Mouse (Mus musculus) natural killer cell, adult 2 months (primary cell): Measurements from ENCODE around the gene Ndel1.

Source experiments
- DNase-seq, 2 experiments: peaks; one replicate each; pipeline ENCODE4 v3.0.0; 2022; ENCODE audit warnings: low spot score in 2 of 2

The Ndel1 gene

DNA sequence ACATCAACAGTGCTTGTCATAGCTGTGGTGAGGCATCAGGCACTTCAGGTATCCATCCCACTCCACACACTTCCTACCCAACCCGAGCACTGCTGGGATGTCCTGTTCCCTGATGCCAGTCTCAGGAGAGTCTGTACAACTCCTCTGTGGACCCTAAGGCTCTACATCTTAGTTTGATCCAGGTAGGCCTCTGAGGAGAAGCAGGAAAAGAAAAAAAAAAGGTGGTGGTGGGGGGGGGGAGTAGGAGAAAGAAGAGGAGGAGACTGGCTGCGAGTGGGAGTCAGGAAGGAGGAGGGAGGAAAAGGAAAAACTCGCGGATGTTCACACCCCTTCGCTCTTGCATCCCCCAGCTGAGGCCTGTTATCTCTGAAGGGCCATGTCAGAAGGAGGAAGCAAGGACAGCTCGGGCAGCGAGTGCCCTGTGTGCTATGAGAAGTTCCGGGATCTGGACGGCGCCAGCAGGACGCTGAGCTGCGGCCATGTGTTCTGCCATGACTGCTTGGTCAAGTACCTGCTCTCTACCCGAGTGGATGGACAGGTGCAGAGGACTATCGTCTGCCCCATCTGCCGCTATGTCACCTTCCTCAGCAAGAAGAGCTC lies 20.7 kb upstream of the Ndel1 start:
- no peak for DNase-seq

DNA sequence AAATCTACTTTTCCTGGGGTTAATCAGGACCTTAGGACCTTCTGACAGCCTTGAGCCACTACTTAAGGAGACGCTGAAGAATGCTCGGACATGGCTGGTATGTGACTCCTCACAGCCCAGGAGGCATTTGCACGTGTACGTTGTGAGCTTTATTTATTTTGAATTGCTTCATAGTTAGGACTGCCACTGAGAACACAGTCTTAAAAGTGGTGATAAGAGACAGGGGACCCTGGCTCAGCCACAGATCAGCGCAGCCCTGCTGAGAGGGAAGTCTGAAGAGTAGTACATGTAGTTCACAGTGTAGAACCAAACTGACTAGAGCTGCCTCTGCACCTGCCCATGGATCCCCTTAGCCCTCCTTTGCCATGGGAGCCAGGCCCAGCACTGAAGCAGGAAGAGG lies 20.2 kb upstream of the Ndel1 start:
- DNase-seq: no peak

DNA sequence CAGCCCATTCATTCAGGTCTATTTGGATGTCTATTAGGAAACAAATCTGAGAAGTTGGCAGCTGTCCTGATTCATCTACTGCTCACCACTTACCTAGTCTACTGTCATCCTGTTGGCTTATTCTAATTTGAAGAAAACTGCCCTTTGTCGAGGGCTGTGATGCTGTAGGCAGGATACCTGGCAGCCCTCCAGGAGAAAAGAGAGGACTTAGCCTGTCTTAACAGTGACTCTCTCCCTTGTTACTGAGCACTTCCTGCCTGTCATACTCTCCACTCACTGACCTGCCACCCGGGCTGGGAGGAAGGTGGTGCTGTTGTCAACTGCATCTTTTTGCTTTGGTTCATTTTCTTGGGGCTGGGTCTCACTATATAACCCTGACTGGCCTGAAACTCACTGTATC lies 19.0 kb upstream of the Ndel1 start:
- no peak for DNase-seq

DNA sequence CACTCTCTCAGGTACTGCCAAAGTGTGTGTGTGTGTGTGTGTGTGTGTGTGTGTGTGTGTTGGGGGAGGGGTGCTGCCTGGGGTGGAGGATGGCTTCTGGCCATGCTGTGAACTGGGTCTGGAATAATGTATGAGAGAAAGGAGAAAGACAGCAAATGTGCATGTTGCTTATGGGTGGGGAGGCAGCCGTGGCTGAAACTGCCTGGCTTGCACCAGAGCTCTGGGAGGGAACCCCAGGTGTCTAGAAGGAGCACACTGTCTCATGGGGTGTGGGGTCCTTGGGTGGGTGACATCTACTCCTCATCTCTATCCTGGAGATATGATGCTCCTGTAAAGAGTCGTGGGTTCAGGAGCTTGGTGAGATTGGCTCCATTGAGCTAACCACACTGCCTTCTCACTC lies 17.0 kb upstream of the Ndel1 start:
- no peak for DNase-seq

DNA sequence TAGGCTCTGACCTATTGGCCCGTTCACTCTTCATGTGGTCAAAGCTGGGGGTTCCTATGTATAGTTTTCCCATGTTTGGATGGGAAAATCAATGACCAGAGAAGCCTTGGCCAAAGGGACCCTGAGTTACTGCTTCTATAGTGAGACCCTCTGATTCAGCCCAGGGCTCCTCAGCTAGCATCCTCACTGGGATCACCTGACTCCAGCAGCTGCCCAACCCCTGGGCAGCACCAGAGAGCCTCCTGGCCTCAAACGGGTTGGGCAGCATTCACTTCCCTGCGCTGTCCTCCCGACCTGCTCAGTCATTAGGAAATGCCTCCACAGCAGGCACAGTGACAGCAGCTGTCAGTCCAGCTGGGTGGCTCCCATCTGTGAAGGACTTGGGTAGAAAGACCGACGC lies 16.6 kb upstream of the Ndel1 start, which contains the start of gene Rnf222:
TSS of gene Rnf222 (plus strand) at position 301 of the 400 bp plus-strand sequence.
- no peak for DNase-seq

DNA sequence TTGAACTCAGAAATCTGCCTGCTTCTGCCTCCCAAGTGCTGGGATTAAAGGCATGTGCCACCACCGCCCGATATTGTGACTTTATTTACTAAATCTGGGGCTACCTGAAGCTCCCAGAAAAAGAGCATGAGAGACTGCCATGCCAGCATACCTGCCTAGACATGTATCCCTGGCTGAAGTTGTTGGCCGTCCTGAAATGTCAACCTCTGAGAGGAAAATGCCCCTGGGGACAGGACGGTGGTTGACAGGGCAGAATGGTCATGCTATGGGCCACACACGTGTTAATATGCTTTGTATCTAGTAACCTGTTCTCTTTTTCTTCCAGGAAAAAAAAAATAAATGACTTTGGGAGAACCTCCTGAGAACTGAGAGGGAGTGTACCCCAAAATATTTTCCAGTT lies 14.4 kb upstream of the Ndel1 start:
- DNase-seq: no peak

DNA sequence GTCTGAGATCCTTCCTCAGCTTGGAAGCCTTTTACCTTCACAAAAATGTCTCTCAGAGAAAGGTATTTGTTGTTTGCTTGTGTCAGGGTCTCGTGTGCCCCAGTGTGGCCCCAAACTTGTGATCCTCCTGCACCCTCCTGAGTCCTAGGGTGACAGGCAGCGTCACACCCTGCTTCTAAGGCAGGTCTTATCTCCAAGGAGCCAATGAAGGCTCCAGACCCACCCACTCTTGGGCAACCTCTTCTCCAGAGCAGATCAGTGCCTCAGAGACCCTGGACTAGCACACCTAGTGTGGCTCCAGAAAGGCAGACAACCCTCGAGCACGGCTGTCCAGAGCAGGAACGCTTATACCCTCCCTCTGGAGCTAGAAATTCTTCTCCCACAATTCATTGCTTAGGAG lies 12.7 kb upstream of the Ndel1 start:
- no peak for DNase-seq

DNA sequence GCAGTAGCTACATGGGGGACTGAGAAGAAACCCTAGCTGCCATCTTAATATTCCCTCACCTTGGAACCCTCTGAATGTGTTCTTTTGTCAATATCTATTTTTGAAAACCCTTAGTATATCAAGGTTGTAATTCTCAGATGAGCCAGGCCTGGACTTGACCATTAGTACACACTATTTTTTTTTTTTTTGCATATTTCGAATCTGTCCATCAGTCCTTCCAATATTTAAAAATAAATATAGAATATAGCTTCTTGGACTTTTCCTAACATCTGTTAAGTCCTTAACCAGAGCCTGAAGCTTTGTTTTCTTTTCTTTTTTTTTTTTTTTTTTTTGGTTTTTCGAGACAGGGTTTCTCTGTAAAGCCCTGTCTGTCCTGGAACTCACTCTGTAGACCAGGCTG lies 12.2 kb upstream of the Ndel1 start:
- no peak for DNase-seq

DNA sequence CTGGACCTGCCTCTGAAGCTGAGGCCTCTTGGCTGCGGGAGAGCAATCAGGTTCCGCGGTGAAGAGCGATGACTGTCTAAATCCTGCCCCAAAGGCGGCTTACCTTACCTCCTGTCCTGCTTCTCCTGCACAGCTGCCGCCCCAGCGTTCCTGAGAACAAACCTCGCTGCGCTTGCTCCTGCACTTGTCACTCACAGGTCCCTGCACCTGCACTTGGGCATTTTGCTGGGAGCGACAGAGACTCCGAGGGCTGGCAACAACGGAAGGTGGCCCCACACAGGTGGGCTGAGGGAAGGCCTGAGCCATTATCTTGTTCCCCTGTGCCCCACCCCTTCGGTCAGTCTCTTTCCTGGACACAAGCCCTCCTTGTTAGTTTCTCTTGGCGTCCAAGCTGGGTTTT lies 10.4 kb upstream of the Ndel1 start:
- no peak for DNase-seq

DNA sequence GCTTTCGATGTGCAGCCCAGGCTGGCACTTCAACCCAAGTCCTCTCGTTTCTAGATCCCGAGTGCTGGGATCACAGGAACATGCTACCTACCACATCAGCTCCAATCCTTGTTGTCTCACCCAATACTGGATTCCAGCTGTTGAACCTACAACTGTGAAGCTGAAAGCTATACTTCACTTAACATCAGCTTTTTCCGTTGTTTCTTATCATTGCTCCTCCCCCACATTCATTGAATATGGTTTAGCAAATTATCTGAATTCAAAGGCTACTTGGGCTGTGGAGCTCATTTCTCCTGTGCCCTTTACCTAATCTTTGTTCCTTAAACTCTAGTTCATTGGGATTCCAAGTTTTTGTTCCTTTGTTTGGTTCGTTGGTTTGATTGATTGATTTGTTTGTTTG lies 7.2 kb upstream of the Ndel1 start:
- DNase-seq: no peak

DNA sequence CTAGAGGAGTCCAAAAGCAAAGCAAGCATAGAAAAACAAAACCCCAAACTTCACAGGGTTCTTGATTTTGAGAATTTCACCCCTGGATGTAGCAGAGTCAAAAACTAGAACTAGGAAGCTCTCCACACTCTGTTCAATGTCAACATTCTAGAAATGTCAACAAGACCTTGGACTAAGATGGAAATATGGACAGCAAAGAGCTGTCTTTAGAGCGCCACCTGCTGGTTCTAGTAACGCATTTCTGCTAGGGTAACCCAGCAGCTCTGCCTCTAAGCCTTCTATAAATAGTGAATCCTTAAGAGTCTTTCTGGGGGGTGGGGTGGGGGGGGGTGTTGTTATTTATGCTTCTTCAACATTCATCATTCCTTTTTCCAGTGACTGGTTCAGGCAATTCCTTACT lies 3.2 kb upstream of the Ndel1 start:
- DNase-seq: peak; percentile 54 to 66

DNA sequence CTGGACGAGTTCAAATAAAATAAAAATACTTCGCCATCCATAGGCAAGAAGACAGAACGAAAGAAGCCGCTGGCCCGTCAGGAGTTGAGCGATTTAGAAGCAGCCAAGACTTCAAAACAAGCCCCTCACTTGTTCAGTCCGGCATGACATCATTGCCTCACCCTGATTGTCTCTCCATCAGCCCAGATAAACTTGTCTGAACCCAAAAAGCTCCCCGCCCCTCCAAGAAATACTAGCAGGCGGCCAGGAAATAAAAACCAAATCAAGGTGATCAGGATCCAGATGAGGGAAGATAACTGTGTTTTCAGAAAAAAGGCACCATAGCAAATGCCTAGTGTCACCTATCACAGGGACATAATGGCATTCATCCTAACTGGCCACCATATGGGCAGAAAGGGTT lies 381 bp downstream of the Ndel1 start:
- no peak for DNase-seq

DNA sequence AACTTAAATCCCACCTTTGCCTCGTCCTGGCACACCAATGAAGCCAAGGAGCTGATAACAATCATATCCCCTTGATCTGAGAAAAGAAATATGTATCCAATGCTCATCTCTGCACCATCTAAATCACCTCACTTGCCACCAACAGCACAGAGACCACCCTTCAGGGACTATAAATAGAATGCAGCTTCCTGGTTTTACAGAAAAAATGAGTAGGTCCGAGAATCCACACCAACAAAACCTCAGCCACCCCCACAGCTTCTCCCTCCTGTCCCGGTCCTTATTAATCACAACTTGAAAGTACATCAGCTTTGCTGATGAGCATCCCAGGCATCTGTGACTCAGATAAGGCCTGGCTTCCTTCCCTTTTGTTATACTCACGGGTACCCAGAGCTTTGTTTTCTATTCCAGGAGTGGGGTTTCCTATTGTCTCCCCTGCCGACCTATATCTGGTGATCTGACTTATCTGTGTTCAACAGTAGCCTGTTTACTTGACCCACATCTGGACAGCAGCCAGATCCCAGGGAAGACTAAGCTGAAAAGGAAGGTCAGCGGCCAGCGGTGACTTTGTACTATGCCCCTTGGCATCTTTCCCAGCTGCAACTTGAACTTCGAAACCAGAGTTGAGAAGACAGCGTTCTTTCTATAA lies 7.0 kb downstream of the Ndel1 start:
- no peak for DNase-seq

DNA sequence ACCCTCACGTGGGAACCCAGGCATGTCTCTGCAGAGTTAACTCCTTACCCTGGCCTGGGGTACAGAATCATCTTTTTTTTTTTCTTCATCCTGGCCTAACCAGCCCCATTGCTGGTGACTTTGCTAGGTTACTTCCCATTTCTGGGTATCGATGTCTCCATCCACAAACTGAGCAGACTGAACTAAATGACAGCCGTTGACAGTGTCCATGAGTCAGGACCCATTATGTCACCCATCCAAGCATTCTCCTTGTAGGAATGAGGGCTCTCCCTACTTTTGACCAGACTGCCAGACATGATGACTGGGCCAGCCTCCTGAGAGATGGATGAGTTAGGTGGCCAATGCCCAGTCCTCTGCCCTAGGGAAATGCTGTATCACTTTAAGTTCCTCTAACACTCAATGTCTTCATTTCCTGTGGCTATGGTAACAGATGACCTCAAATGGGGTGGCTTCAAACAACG lies 8.0 kb downstream of the Ndel1 start:
- peak; percentile 43 to 55 for DNase-seq

DNA sequence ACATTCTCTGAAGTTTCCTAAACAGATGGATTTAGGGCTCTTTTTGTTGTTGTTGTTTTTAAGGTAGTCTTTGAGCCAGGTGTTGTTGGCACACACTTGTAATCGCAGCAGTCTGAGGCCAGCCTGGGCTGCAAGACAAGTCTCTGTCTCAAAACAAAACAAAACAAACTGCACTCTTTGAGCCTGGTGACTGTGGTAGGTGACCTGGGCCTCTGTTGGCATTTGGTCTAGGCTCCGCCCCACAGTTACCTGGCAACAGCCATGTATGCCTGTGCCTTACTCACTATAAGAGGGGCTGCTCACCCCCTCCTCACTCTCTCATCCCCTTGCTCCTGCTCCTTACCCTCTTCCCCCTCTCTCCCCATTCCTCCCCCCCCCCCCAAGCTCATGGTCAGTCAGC lies 9.4 kb downstream of the Ndel1 start:
- DNase-seq: no peak

DNA sequence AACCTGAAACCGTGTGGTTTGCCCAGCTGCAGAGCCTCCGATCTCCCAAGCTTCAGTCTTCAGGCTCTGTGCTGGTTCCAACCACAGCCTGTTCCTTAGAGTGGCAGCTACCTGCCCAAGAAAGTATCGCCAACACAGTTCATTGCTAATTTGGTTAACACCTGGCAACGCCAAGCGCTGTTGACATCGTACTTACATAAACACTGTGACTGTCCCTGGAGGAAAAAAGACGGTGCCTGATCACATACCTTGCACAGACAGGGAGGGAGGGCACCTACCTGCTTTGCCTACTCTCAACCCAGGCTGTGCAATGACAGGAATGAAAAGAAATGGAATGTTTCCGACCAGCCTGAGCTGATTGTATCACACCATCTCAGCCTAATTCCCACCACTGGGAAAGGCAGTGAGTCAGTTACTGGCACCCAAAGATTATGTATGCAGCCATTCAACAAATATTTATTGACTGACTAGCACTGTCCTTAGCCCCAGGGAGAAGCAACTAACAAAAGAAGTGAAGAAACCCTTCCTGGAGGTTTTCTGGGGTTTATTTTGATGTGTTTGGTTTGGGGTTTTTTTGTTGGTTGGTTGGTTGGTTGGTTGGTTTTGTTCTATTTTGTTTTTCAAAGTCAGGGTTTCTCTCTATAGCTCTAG lies 11.6 kb downstream of the Ndel1 start:
- DNase-seq: no peak

DNA sequence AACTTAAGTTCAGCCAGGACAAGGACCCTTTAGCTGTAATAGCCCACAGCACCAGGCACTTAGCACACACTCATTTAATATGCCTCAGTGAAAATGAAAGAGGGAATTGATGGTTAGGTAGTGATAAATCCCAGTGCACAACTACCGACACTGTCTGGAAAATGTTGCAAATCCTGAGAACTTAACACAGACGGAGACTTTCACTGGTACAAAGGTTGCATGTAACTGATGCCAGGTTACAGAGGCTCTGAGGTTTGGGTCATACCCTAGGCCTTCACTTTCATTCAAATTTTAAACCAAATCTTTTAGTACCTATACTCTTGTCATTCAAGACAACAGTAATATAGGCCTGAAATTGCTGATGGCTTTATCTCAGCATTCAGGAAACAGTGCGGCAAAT lies 14.3 kb downstream of the Ndel1 start:
- DNase-seq: no peak

DNA sequence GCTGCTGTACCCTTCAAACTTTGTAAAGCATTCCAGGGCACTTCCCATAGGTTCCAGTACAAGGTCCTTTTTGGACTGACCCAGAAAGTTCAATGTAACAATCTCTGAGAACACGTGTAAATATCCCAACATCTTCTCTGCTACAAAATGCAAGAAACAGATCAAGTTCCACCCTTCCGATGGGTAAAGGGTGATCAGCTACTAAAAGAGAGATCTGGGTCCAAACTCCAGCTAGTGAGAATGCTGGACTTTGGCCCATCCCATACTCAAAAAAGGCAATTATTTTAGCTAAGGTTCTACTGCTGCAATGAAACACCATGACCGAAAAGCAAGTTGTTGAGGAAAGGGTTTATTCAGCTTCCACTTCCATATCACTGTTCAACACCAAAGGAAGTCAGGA lies 17.0 kb downstream of the Ndel1 start:
- DNase-seq: no peak

DNA sequence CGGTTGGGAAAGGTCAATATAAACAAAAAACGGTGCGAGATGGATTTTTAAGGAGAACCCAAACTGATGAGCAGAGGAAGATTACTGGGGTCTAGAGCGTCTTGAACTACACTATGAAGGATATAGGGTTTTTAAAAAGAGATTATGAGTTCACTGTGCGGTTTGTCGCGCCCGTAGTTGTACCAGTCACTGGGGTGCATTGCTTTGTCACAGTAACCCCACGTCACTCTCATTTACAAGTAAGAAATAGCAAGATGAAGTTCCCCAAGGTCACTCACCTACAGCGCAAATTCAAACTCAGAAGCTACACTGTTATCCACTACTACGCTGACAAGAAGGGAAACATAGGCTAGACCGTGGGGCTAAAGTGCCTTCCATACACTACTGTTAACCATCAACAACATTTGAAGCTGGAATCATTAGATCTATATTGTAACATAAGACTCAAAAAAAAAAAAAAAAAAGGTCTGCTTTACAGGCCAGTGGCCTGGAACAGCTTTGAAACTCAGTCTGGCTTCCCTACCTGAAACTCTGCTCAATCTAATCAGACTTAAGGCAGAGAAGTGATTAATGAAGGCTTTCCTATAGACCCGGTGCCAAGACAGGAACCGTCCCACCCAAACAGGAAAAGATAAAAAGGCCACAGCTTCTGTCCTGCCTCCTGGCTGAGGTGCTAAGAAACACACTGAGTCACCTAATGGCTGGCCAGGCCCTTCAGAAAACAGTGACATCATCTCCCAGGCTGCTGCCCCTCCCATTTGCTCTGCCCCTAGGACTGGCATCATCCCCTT lies 17.9 kb downstream of the Ndel1 start:
- peak; percentile 72 to 85 for DNase-seq

DNA sequence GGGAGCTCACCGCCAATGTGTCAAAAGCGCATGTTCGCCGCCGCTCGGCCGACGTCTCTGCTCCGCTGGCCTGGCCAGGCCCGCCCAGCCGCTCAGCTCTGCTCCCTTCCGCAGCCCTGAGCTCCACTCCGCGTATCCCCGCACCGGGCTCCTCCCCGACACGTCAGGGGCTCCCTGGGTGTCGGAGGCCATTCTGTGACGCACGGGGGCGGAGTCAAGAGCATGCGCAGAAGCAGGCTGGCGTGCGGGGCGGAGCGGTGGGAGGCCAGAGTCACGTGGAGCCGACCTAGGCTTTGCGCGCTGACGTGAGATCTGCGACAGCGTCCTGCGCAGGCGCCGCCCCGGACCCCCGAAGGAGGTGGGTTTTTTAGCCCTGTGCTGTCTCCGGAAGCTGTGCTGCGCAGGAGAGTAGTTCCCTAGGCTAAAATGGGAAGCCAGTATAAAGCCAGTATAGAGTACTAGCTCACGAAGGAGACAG lies 18.7 kb downstream of the Ndel1 start:
- DNase-seq: peak; percentile 100

DNA sequence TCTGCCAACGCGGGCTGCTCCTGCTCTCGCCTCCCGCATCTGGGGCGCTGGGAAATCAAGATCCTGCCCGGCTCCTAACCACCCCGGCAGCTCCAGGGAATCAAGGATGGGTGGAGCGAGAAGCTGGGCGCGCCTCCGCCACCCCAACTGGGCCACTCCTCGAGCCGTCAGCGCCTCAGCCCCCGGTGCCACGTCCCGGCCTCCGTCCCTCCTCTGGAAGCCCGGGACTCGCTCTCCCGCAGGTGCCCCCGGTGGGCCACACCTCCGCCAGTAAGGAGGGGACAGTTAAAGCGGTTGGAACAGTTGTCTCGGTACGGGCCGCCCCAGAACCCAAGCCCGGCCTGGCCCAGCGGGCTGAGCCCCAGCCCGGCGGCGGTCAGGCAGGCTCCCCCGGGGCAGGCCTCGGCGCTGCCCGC lies 19.2 kb downstream of the Ndel1 start:
- no peak for DNase-seq
